Mouse (Mus musculus) stomach, embryonic 14.5 days (tissue): ENCODE measurements around the gene Hhex. TPM values are rescaled to one million over a fixed set of nuclear protein-coding genes. Genes with fewer than 3 reads are reported as not detected.

ENCODE experiments used
- ATAC-seq: fragments of 200-750 bp; cut with Nextera tagmentation; 2 replicates; pipeline ENCODE4 v1.8.0; 2017; ENCODE audit warnings: low read depth, moderate TSS enrichment; ENCODE audit not compliant: insufficient number of reproducible peaks, insufficient read depth, low FRiP score
- H3K27ac ChIP-seq: fragments of 300-500 bp; sonication (generic); 2 replicates; pipeline ENCODE4 v1.5.1; 2014; ENCODE audit warnings: mild to moderate bottlenecking, low read length, moderate library complexity, mixed read lengths
- H3K27me3 ChIP-seq: fragments of 300-500 bp; sonication (generic); 2 replicates; pipeline ENCODE4 v1.6.1; 2014; ENCODE audit warnings: low read length, control low read depth, mixed read lengths; ENCODE audit not compliant: control insufficient read depth, insufficient read depth
- H3K36me3 ChIP-seq: fragments of 300-500 bp; sonication (generic); 2 replicates; pipeline ENCODE4 v1.6.1; 2014; ENCODE audit warnings: mild to moderate bottlenecking, control low read depth, low read length, moderate library complexity, mixed read lengths; ENCODE audit not compliant: control insufficient read depth, insufficient read depth
- H3K4me1 ChIP-seq: fragments of 300-500 bp; sonication (generic); 2 replicates; pipeline ENCODE4 v1.6.1; 2014; ENCODE audit warnings: low read length, control low read depth, mixed read lengths; ENCODE audit not compliant: control insufficient read depth, insufficient read depth
- H3K4me2 ChIP-seq: fragments of 300-500 bp; sonication (generic); replicated peaks from 2 replicates; pipeline ENCODE4 v1.6.1; 2014; ENCODE audit warnings: low read depth, low read length, control low read depth
- H3K4me3 ChIP-seq: fragments of 300-500 bp; sonication (generic); 2 replicates; pipeline ENCODE4 v1.5.1; 2014; ENCODE audit warnings: low read depth, low read length, control low read depth
- H3K9ac ChIP-seq: fragments of 300-500 bp; sonication (generic); replicated peaks from 2 replicates; pipeline ENCODE4 v1.6.1; 2014; ENCODE audit warnings: low read depth, mild to moderate bottlenecking, control low read depth, low read length, moderate library complexity, mixed read lengths
- H3K9me3 ChIP-seq: fragments of 300-500 bp; sonication (generic); 2 replicates; pipeline ENCODE4 v1.6.1; 2016; ENCODE audit warnings: low read depth, low read length, control low read depth; ENCODE audit not compliant: control insufficient read depth
- WGBS: fragments of 180-500 bp; shearing (Covaris S2); extraction: QIAGEN DNeasy Blood & Tissue Kit; methylation state at CpG from one replicate; pipeline ENCODE4 v1.1.7; 2014; 5-methylcytosine and 5-hydroxymethylcytosine counted together
- polyA plus RNA-seq: library from polyadenylated mRNA; unstranded; fragments of >200 nt; fragmentation: Nextera tagmentation; extraction: Ambion mirVana; gene quantifications from 2 replicates; pipeline ENCODE4 v1.2.1, GENCODE M21; 2014

The Hhex gene
- polyA plus RNA-seq, 1 experiment from 2014 or later, result 8.2 TPM

- H3K4me2 ChIP-seq, result no peak overlapping the region
- 68% methylated on average over 3 of the region's 3 CpGs for WGBS
- H3K36me3 ChIP-seq, result no peaks in the 10 kb centered on the region
- no peak overlapping the region for H3K27ac ChIP-seq
- no peaks in the 10 kb centered on the region for H3K27me3 ChIP-seq
- H3K9ac ChIP-seq, result no peak overlapping the region
- no peak for ATAC-seq
- no peak overlapping the region for H3K4me3 ChIP-seq
- no peaks in the 10 kb centered on the region for H3K9me3 ChIP-seq
- H3K4me1 ChIP-seq, result no peaks in the 10 kb centered on the region
These were observed 31.8 kb downstream of the Hhex start for GRCm38 (mm10) chr19:37466403-37466802.

- H3K4me2 ChIP-seq, result no peak overlapping the region
- no peak for ATAC-seq
- 81% methylated on average over 5 of the region's 5 CpGs for WGBS
- H3K4me1 ChIP-seq, result no peaks in the 10 kb centered on the region
- H3K9ac ChIP-seq, result no peak overlapping the region
- no peaks in the 10 kb centered on the region for H3K27me3 ChIP-seq
- no peak overlapping the region for H3K27ac ChIP-seq
- no peaks in the 10 kb centered on the region for H3K9me3 ChIP-seq
- H3K36me3 ChIP-seq, result no peaks in the 10 kb centered on the region
- H3K4me3 ChIP-seq, result no peak overlapping the region
These were observed 32.4 kb downstream of the Hhex start for GRCm38 (mm10) chr19:37466978-37467377.

GRCm38 (mm10) chr19:37468841-37469566, 34.4 kb downstream of the Hhex start:
- H3K36me3 ChIP-seq, result no peaks in the 10 kb centered on the region

GRCm38 (mm10) chr19:37471680-37472079, 37.1 kb downstream of the Hhex start:
- 82% methylated on average over 4 of the region's 4 CpGs for WGBS
- no peak for ATAC-seq
- Histone ChIP-seq H3K4me3 (no peak overlapping the region), H3K27me3 (no peaks in the 10 kb centered on the region), H3K4me1 (no peaks in the 10 kb centered on the region), H3K9me3 (no peaks in the 10 kb centered on the region), H3K4me2 (no peak overlapping the region), H3K36me3 (no peaks in the 10 kb centered on the region), H3K9ac (no peak overlapping the region), H3K27ac (no peak overlapping the region)

More at GRCm38 (mm10) chr19:37468841-37469566, 34.4 kb downstream of the Hhex start:
- H3K4me3 ChIP-seq, result no peak overlapping the region
- no peaks in the 10 kb centered on the region for H3K27me3 ChIP-seq
- WGBS, result 66% methylated on average over 6 of the region's 6 CpGs
- H3K4me2 ChIP-seq, result no peak overlapping the region
- no peak overlapping the region for H3K9ac ChIP-seq
- no peaks in the 10 kb centered on the region for H3K4me1 ChIP-seq
- H3K27ac ChIP-seq, result no peak overlapping the region
- no peaks in the 10 kb centered on the region for H3K9me3 ChIP-seq
- ATAC-seq, result no peak

- no peak overlapping the region for H3K9ac ChIP-seq
- no peaks in the 10 kb centered on the region for H3K36me3 ChIP-seq
- no peaks in the 10 kb centered on the region for H3K27me3 ChIP-seq
- no peaks in the 10 kb centered on the region for H3K4me1 ChIP-seq
- no peak overlapping the region for H3K4me3 ChIP-seq
- no peak overlapping the region for H3K4me2 ChIP-seq
- no peaks in the 10 kb centered on the region for H3K9me3 ChIP-seq
- no peak for ATAC-seq
- no peak overlapping the region for H3K27ac ChIP-seq
- 78% methylated on average over 3 of the region's 3 CpGs for WGBS
These were observed 38.0 kb downstream of the Hhex start for GRCm38 (mm10) chr19:37472589-37472988.

GRCm38 (mm10) chr19:37481704-37482103, 47.1 kb downstream of the Hhex start:
- ATAC-seq, result no peak
- Histone ChIP-seq H3K36me3 (no peaks in the 10 kb centered on the region), H3K4me2 (no peak overlapping the region), H3K9me3 (no peaks in the 10 kb centered on the region), H3K4me1 (no peaks in the 10 kb centered on the region), H3K27ac (no peak overlapping the region), H3K27me3 (no peaks in the 10 kb centered on the region), H3K9ac (no peak overlapping the region), H3K4me3 (no peak overlapping the region)
- WGBS, result 54% methylated on average over 8 of the region's 8 CpGs

- no peak overlapping the region for H3K9ac ChIP-seq
- no peak overlapping the region for H3K4me3 ChIP-seq
- no peaks in the 10 kb centered on the region for H3K36me3 ChIP-seq
- ATAC-seq, result no peak
- H3K27ac ChIP-seq, result no peak overlapping the region
- H3K27me3 ChIP-seq, result no peaks in the 10 kb centered on the region
- no peaks in the 10 kb centered on the region for H3K9me3 ChIP-seq
- WGBS, result 80% methylated on average over 14 of the region's 14 CpGs
- no peaks in the 10 kb centered on the region for H3K4me1 ChIP-seq
- H3K4me2 ChIP-seq, result no peak overlapping the region
These were observed 48.1 kb downstream of the Hhex start for GRCm38 (mm10) chr19:37482556-37483187.

GRCm38 (mm10) chr19:37484787-37485186, 50.2 kb downstream of the Hhex start:
- H3K4me2 ChIP-seq, result no peak overlapping the region
- no peak overlapping the region for H3K4me3 ChIP-seq
- no peaks in the 10 kb centered on the region for H3K9me3 ChIP-seq
- no peak for ATAC-seq
- H3K9ac ChIP-seq, result no peak overlapping the region
- 70% methylated on average over 6 of the region's 6 CpGs for WGBS
- H3K4me1 ChIP-seq, result no peaks in the 10 kb centered on the region
- no peaks in the 10 kb centered on the region for H3K36me3 ChIP-seq
- H3K27ac ChIP-seq, result no peak overlapping the region
- H3K27me3 ChIP-seq, result no peaks in the 10 kb centered on the region
